Mouse (Mus musculus): ENCODE results near the gene Gsn. TPM values are rescaled to one million over a fixed set of nuclear protein-coding genes. Genes with fewer than 3 reads are reported as not detected.

The Gsn gene
- polyA plus RNA-seq, 1 experiment from 2014 or later, result 18.0 TPM

DNA sequence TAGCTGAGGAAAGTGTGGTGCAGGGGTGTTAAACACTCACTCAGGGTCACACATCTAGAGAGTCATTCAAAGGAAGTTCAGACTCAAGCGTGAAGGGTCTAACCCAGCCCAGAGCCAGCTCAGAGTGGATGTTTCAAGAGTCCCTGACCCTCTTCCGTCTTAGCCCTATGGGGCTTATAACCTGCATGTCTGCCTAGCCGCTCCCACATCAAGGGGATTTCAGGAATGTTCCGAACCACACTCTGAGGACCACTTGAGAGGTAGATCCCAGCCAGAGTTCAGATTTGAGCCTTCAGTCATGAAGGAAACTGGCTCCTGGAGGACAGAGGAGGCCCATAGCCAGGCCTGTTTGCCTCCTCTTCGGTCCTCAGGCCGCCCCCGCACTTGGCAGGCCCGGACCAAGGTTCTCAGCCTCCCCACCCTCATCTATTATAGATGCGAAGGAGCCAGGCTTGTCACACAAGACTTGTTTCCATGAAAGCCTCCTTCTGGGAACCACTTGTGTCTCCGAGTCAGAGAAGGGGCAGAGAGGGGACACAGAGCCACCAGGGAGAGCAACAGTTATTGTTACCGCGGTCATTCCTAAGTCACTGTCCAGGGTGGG is 30.9 kb downstream of the Gsn start:
- Histone ChIP-seq H3K27me3 (peaks cover 23% of the 10 kb centered on the region), H3K27ac (no peak overlapping the region), H3K36me3 (no peaks in the 10 kb centered on the region), H3K9me3 (no peaks in the 10 kb centered on the region), H3K4me3 (replicated peaks) (no peak overlapping the region), H3K4me1 (replicated peaks) (peaks cover 4% of the 10 kb centered on the region; the same call in 1 of the 2 replicates), H3K4me2 (replicated peaks) (no peak overlapping the region), H3K9ac (replicated peaks) (no peak overlapping the region)
- WGBS, result 82% methylated on average over 12 of the region's 12 CpGs
- no peak for ATAC-seq

DNA sequence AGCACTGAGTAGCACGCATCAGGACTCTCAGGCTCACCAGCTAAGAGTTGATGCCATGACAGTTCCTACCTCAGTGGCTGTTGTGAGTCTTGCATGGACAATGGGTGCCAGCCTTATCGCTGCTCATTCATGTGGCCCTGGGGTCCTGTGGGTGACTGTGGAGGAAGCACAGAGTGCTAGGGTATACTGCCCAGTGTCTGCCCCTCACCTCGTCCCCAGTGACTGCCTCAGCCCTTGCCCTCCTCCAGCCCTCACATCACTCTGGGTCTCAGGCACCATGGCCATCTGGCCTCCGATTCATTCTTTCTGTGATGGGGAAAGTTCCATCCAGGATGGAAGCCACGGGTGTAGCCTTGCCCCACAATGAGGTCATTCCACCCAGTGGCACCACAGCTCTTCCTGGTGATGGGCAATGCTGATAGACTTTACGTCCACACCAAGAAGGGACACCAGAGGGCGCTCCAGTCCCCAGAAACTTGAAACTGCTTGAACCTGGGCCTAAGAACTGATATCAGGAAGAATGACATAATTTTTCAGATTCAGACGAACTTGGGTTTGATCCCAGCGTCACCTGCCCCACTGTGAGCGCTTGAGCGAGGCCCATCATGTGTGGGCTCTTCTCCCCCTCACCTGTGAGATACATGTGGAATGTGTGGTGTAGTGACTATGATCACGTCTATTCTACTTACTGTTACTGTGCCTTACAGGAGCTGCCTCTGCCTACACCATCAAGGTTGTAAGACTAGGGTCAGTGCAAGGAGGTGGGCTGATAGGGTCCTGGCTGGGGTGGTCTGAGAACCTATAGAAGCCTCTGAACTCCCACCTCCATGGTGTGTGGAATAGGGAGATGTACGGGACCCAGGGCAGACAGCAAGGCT is 32.8 kb downstream of the Gsn start:
- no peaks in the 10 kb centered on the region for H3K36me3 ChIP-seq
- peak; percentile 64 for ATAC-seq
- no peak overlapping the region for H3K4me2 ChIP-seq (replicated peaks)
- H3K4me3 ChIP-seq (replicated peaks), result no peak overlapping the region
- peaks cover 4% of the 10 kb centered on the region; the same call in 1 of the 2 replicates for H3K27me3 ChIP-seq
- H3K9ac ChIP-seq (replicated peaks), result no peak overlapping the region
- 43% methylated on average over 13 of the region's 13 CpGs for WGBS
- H3K27ac ChIP-seq, result no peak overlapping the region
- H3K4me1 ChIP-seq (replicated peaks), result no peaks in the 10 kb centered on the region
- H3K9me3 ChIP-seq, result no peaks in the 10 kb centered on the region

DNA sequence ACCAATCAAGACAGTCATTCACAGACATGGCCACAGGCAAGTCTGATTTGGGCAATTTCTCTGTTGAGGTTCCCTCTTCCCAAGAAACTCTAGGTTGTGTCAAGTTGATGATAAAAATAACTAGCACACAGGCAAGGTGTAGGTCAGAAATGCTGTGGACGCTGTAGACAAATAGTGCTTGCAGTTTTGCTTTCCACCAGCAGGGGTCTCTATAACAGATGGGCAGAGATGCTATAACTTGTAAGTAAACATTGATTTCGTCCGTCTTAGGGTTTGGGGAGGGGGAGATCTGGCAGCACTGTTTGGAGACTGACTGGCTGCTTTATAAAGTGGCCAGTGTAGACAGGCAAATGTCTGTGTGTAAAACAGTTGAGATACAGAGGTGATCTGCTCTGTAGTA is 35.7 kb downstream of the Gsn start:
- Histone ChIP-seq H3K27ac (no peak overlapping the region), H3K9ac (replicated peaks) (no peak overlapping the region), H3K4me2 (replicated peaks) (no peak overlapping the region), H3K4me1 (replicated peaks) (no peaks in the 10 kb centered on the region), H3K27me3 (no peaks in the 10 kb centered on the region), H3K9me3 (no peaks in the 10 kb centered on the region), H3K4me3 (replicated peaks) (no peak overlapping the region), H3K36me3 (no peaks in the 10 kb centered on the region)
- no peak for ATAC-seq
- WGBS, result 30% methylated on average over 3 of the region's 3 CpGs

DNA sequence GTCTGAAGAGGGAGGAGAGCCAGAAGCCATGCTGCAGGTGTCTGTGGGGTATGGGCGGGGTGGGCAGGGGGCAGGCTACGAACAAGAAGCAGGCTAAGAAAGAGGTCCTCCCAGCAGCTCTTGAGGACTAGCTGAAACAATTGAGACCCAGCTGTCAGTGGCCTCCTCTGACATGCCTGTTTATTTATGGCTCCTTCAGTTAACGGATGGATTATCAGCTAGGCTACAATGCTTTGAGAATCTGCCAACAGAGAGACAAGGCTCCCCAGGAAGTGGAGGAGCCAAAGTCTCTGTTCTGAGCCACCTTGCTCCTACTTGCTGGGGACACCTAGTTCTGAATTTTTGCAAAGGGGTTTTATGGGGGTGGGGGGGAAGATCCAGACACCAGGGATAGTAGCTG is 36.5 kb downstream of the Gsn start:
- Histone ChIP-seq H3K9ac (replicated peaks) (no peak overlapping the region), H3K36me3 (no peaks in the 10 kb centered on the region), H3K9me3 (no peaks in the 10 kb centered on the region), H3K4me2 (replicated peaks) (no peak overlapping the region), H3K27me3 (no peaks in the 10 kb centered on the region), H3K4me3 (replicated peaks) (no peak overlapping the region), H3K27ac (no peak overlapping the region), H3K4me1 (replicated peaks) (no peaks in the 10 kb centered on the region)
- 72% methylated on average over 3 of the region's 3 CpGs for WGBS
- no peak for ATAC-seq

DNA sequence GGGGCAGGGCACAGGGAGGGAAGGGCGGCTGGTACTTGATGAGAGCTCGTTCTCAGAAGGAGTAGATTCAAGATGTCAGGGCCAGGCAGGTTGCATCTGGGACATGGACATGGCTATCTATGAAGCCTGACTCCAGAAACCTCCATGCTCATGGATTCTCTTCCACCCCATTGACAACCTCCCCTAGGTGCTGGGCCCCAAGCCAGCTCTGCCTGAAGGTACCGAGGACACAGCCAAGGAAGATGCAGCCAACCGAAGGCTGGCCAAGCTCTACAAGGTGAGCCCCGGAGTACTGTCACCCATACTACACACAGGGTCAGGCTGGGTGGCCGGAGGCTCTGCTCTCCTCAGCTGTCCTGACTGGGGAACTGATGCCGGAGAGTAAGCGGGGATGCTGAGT is 37.1 kb downstream of the Gsn start:
- Histone ChIP-seq H3K4me1 (replicated peaks) (no peaks in the 10 kb centered on the region), H3K4me3 (replicated peaks) (no peak overlapping the region), H3K9me3 (no peaks in the 10 kb centered on the region), H3K9ac (replicated peaks) (no peak overlapping the region), H3K27me3 (no peaks in the 10 kb centered on the region), H3K4me2 (replicated peaks) (no peak overlapping the region), H3K36me3 (no peaks in the 10 kb centered on the region), H3K27ac (no peak overlapping the region)
- ATAC-seq, result no peak
- 90% methylated on average over 8 of the region's 8 CpGs for WGBS

DNA sequence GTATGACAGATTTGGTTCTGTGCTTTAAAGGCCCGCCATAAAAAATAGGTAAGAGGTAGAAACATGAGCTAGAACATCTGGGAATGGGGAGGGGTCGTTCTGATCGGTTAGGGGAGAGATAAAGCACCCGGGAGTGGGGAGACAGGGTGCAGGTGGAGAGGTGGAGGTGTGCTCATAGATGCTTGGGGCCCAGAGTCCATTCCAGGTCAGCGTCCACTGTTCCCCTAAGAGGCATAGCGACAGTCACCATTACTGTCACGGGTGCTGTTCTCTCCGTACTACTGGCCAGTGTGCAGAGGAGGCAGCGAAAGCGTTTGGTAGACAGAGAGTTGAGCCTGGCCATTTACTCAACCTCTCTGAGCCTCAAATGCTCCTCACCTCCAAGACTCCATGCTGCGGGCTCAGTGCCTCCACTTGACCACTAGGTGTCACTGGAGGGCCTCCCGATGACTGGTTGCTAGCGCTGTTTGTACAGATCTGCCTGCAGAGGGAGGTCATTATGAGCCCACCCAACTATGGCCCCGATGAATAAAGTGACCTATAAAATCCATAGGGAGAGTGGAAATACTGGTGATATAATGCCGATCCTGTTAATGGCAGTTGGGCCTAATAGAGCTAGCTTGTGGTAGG is 41.6 kb downstream of the Gsn start:
- no peaks in the 10 kb centered on the region for H3K9me3 ChIP-seq
- no peak overlapping the region for H3K4me2 ChIP-seq (replicated peaks)
- H3K4me1 ChIP-seq (replicated peaks), result no peaks in the 10 kb centered on the region
- no peak overlapping the region for H3K9ac ChIP-seq (replicated peaks)
- no peak overlapping the region for H3K4me3 ChIP-seq (replicated peaks)
- WGBS, result 24% methylated on average over 15 of the region's 15 CpGs
- no peaks in the 10 kb centered on the region for H3K27me3 ChIP-seq
- no peak overlapping the region for H3K27ac ChIP-seq
- peak; percentile 85 for ATAC-seq
- H3K36me3 ChIP-seq, result no peaks in the 10 kb centered on the region

DNA sequence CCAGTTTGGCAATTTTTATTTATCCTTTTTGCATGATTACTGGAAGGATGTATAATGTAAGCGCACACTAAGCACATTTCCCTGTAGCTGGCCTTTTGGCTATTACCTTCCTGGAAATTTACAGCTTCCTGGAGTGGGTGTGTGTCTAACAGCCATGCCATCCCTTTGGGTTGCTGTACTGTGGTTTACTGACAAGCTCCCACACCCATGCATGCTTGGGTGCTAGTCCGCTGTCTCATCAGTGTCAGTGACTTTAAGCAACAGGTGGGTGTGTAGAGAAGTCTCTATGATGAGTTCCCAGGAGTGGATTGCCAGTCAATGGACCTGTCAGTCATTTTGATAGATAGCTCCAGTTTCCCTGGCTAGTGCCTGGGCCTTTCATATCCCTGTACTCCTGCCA is 43.3 kb downstream of the Gsn start:
- no peak for ATAC-seq
- no peak overlapping the region for H3K9ac ChIP-seq (replicated peaks)
- H3K36me3 ChIP-seq, result no peaks in the 10 kb centered on the region
- no peaks in the 10 kb centered on the region for H3K27me3 ChIP-seq
- H3K4me1 ChIP-seq (replicated peaks), result no peaks in the 10 kb centered on the region
- no peak overlapping the region for H3K27ac ChIP-seq
- no peak overlapping the region for H3K4me3 ChIP-seq (replicated peaks)
- WGBS, result 87% methylated on average over 2 of the region's 2 CpGs
- H3K9me3 ChIP-seq, result no peaks in the 10 kb centered on the region
- no peak overlapping the region for H3K4me2 ChIP-seq (replicated peaks)

DNA sequence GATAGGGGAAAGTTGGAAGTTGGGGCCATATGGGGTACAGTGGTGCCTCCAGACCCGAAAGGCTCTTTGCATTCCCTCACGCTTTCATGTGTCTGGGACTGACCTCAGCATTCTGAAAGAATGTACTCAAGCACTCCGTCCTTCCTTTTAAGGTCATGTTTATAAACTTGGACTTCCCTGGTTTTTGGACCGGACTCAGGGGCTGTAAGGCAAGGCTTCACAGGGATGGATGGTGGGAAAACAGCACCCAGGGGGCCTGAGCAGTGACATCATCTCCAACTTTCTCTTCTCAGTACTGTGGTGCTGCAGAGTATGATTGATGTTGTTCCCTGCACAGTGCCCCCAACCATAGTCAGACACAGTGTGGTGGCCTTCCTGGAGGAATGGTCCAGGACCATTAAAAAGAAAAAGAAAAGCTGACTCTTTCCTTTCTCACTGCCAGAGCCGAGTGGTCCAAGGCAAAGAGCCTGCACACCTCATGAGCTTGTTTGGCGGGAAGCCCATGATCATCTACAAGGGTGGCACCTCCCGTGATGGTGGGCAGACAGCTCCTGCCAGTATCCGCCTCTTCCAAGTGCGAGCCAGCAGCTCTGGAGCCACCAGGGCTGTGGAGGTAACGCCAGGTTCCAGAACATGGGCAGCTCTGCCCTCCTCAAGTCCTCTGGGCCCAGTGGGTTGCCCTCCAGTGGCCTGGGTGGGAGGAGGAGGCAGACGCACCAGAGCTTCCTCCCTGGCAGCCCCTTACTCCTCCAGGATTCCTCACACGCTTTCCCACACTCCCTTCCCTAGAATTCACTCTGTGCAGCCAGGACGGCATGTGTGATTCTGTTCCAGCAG is 46.1 kb downstream of the Gsn start:
- Histone ChIP-seq H3K36me3 (no peaks in the 10 kb centered on the region), H3K27ac (no peak overlapping the region), H3K9me3 (no peaks in the 10 kb centered on the region), H3K4me2 (replicated peaks) (no peak overlapping the region), H3K27me3 (no peaks in the 10 kb centered on the region), H3K9ac (replicated peaks) (no peak overlapping the region), H3K4me1 (replicated peaks) (no peaks in the 10 kb centered on the region), H3K4me3 (replicated peaks) (no peak overlapping the region)
- ATAC-seq, result no peak
- WGBS, result 89% methylated on average over 13 of the region's 13 CpGs

DNA sequence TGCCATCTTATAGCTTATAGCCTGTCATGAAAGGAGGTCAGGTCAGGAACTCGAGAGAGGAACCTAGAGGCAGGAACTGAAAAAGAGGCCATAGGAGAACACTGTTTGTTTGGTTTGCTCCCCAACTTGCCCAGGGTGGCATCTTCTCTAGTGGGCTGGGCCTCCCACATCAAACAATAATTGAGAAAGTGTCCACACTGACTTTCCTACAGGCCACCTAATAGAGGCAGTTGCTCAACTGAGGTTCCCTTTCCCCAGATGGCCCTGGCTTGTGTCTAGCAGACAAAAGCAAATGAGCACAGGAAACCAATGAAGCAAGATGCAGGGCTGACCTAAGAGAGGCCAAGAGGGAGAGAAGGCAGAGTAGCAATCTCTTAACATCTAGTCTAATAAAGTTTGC is 52.0 kb downstream of the Gsn start:
- Histone ChIP-seq H3K27ac (no peak overlapping the region), H3K4me1 (replicated peaks) (no peaks in the 10 kb centered on the region), H3K4me3 (replicated peaks) (no peak overlapping the region), H3K9me3 (no peaks in the 10 kb centered on the region), H3K27me3 (no peaks in the 10 kb centered on the region), H3K9ac (replicated peaks) (no peak overlapping the region), H3K36me3 (no peaks in the 10 kb centered on the region), H3K4me2 (replicated peaks) (no peak overlapping the region)
- ATAC-seq, result no peak
- 75% methylated on average over 1 of the region's 1 CpGs for WGBS

DNA sequence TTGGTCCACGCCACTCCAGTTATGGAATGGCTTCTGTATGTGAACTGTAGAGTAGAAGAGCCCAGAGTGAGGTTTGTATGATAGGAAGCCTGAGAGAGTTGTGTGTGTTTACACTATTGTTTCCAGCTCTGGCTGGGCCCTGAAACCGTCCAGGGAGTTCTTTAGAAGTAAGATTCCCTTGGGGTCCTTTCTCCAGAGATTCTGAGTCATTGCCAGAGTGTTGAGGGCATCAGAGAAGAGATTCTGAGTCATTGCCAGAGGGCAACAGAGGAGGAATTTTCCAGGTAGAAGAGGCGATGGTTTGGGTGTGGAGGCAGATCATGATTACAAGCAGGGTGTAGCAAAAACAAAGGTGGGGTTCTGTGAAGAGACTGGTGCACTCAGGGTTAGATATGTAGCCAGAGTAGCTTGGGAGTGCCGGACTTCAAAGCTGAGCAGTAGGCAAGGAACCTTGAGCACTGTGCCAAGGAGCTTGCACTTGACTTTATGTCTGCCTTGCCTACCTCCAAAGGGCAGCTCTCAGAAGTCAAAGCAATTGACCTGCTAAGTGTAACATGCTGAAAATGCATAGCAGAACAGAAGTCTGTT is 53.8 kb downstream of the Gsn start:
- ATAC-seq, result no peak
- Histone ChIP-seq H3K9ac (replicated peaks) (no peak overlapping the region), H3K4me3 (replicated peaks) (no peak overlapping the region), H3K36me3 (no peaks in the 10 kb centered on the region), H3K27me3 (no peaks in the 10 kb centered on the region), H3K4me1 (replicated peaks) (no peaks in the 10 kb centered on the region), H3K9me3 (no peaks in the 10 kb centered on the region), H3K27ac (no peak overlapping the region), H3K4me2 (replicated peaks) (no peak overlapping the region)
- WGBS, result 87% methylated on average over 4 of the region's 4 CpGs

DNA sequence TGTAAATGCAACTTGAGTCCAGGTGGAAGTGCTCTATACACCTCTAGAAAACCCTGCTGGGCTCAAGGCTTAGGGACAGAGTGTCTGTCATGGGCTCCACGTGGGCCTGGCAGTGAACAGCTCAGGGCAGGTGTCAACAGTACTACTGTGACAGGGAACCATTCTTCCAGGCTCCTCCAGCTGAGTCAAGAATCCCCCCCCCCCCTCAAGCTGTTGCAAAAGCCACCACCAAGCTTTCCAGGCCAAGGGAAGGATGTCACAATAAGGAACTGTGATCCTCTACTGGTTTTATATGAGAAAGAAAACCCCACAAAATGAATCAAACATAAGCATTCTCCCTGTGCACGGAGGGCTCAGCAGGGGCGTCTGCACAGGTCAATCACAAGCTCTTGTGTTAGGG is 58.1 kb downstream of the Gsn start:
- WGBS, result 29% methylated on average over 3 of the region's 3 CpGs
- Histone ChIP-seq H3K4me2 (replicated peaks) (no peak overlapping the region), H3K9ac (replicated peaks) (no peak overlapping the region), H3K27me3 (no peaks in the 10 kb centered on the region), H3K4me1 (replicated peaks) (peaks cover 3% of the 10 kb centered on the region; the same call in 1 of the 2 replicates), H3K27ac (no peak overlapping the region), H3K36me3 (no peaks in the 10 kb centered on the region), H3K9me3 (no peaks in the 10 kb centered on the region), H3K4me3 (replicated peaks) (no peak overlapping the region)
- no peak for ATAC-seq

Data from midbrain, embryonic 13.5 days (tissue).